In genomic region chr10:95729890-95730289, GRCm38 (mm10) we compare ENCODE assay signal across 9 mouse cellular contexts. TPM values are rescaled to one million over a fixed set of nuclear protein-coding genes. Genes with fewer than 3 reads are reported as not detected.
DNase-seq lines count a peak whose midpoint lies in the region; ATAC-seq lines count a peak whose summit lies in the region.
"Had no signal": no experiment of that assay in that cellular context is flagged by ENCODE, and none has a peak within 500 bp of the region (broad histone marks: within the 10 kb centered on the region; RNA-seq: fewer than 3 reads in every experiment).

No protein-coding gene starts in this region.

- WGBS in neural tube, embryonic 11.5 days: 15% methylated on average over 9 of the region's 9 CpGs
- 40% methylated on average over 9 of the region's 9 CpGs for WGBS in hindbrain, embryonic 11.5 days
- 17% methylated on average over 9 of the region's 9 CpGs for WGBS in stomach, embryonic 16.5 days

- H3K4me3 ChIP-seq in neural tube, embryonic 11.5 days (ENCODE audit: low read depth, low read length): no peak overlapping the region
- no peak overlapping the region for H3K4me3 ChIP-seq in hindbrain, embryonic 11.5 days (ENCODE audit: low read depth, low read length)
- no peak overlapping the region for H3K4me3 ChIP-seq in stomach, embryonic 16.5 days (replicated peaks; ENCODE audit: low read length)

- no peak overlapping the region for H3K9ac ChIP-seq in neural tube, embryonic 11.5 days (ENCODE audit: low read length)
- no peak overlapping the region for H3K9ac ChIP-seq in hindbrain, embryonic 11.5 days (ENCODE audit: low read depth, low read length)
- H3K9ac ChIP-seq in stomach, embryonic 16.5 days (ENCODE audit: low read length): no peak overlapping the region

- no peak overlapping the region for H3K4me2 ChIP-seq in neural tube, embryonic 11.5 days (ENCODE audit: low read depth)
- no peak overlapping the region for H3K4me2 ChIP-seq in hindbrain, embryonic 11.5 days (replicated peaks; ENCODE audit: low read depth, low read length)
- no peak overlapping the region for H3K4me2 ChIP-seq in stomach, embryonic 16.5 days (ENCODE audit: low read depth, low read length)

- 0 out of 2 replicates have a peak overlapping the region, but pooled peaks have one; percentile 39 for H3K27ac ChIP-seq in neural tube, embryonic 11.5 days (ENCODE audit: low read depth, low read length)
- H3K27ac ChIP-seq in hindbrain, embryonic 11.5 days (ENCODE audit: low read depth, low read length): no peak overlapping the region
- no peak overlapping the region for H3K27ac ChIP-seq in stomach, embryonic 16.5 days (ENCODE audit: low read length)

- peak; percentile 39 for DNase-seq in neural tube, embryonic 11.5 days (ENCODE audit: low spot score)
- DNase-seq in neural tube, embryonic 10.5 days (ENCODE audit: extremely low spot score, low spot score): no peak
- DNase-seq in hindbrain, embryonic 11.5 days (ENCODE audit: low spot score): peak; percentile 42
- peak; percentile 33 to 56 for DNase-seq in kidney, postnatal 4 days
- DNase-seq in adrenal gland, postnatal 25 days: no peak
- DNase-seq in cerebellum, postnatal 4 days (ENCODE audit: low spot score in 2 of 2): no peak
- DNase-seq in cerebellum, postnatal 36 days: no peak
- DNase-seq: thymus, adult 18-20 months had no signal

- H3K36me3 ChIP-seq in neural tube, embryonic 11.5 days (ENCODE audit: control insufficient read depth, insufficient read depth, low read length): no peaks in the 10 kb centered on the region
- H3K36me3 ChIP-seq in hindbrain, embryonic 11.5 days (ENCODE audit: control insufficient read depth, insufficient read depth, low read length): no peaks in the 10 kb centered on the region
- no peaks in the 10 kb centered on the region for H3K36me3 ChIP-seq in stomach, embryonic 16.5 days (ENCODE audit: control insufficient read depth, insufficient read depth, low read length)

- peaks cover 7% of the 10 kb centered on the region for H3K4me1 ChIP-seq in neural tube, embryonic 11.5 days (ENCODE audit: control insufficient read depth, insufficient read depth, low read length)
- H3K4me1 ChIP-seq in hindbrain, embryonic 11.5 days (replicated peaks; ENCODE audit: control insufficient read depth, insufficient read depth, low read length): no peaks in the 10 kb centered on the region
- peaks cover 8% of the 10 kb centered on the region; the same call in 1 of the 2 replicates for H3K4me1 ChIP-seq in stomach, embryonic 16.5 days (ENCODE audit: control insufficient read depth, insufficient read depth, low read length)

- no peaks in the 10 kb centered on the region for H3K27me3 ChIP-seq in neural tube, embryonic 11.5 days (ENCODE audit: control insufficient read depth, insufficient read depth, low read length)
- no peaks in the 10 kb centered on the region for H3K27me3 ChIP-seq in hindbrain, embryonic 11.5 days (ENCODE audit: control insufficient read depth, insufficient read depth, low read length)
- H3K27me3 ChIP-seq in stomach, embryonic 16.5 days (ENCODE audit: control insufficient read depth, insufficient read depth, low read length): no peaks in the 10 kb centered on the region

- peak; percentile 73 for ATAC-seq in neural tube, embryonic 11.5 days (ENCODE audit: insufficient read depth, low FRiP score, low TSS enrichment)
- peak; percentile 45; the same call in 1 of the 2 replicates for ATAC-seq in hindbrain, embryonic 11.5 days (ENCODE audit: low FRiP score)
- ATAC-seq in stomach, embryonic 16.5 days (ENCODE audit: insufficient read depth, low FRiP score): peak; percentile 75

- H3K9me3 ChIP-seq in neural tube, embryonic 11.5 days (ENCODE audit: control insufficient read depth, low read length): no peaks in the 10 kb centered on the region
- no peaks in the 10 kb centered on the region for H3K9me3 ChIP-seq in hindbrain, embryonic 11.5 days (ENCODE audit: control insufficient read depth, low read length)
- no peaks in the 10 kb centered on the region for H3K9me3 ChIP-seq in stomach, embryonic 16.5 days (replicated peaks; ENCODE audit: control insufficient read depth, low read length)

RNA-seq across cellular contexts. Expression of gene Anapc15-ps, which starts 56.6 kb away (rescaled TPM):
- polyA plus RNA-seq in neural tube, embryonic 11.5 days (2014; fragmentation: Nextera tagmentation; extraction: Ambion mirVana): not detected in 2 replicates
- polyA plus RNA-seq in hindbrain, embryonic 11.5 days (2014; fragmentation: Nextera tagmentation; extraction: Ambion mirVana): not detected in 2 replicates
- 0.70 TPM in 1 of 2 replicates, not detected in the other for polyA plus RNA-seq in stomach, embryonic 16.5 days (2015; fragmentation: Nextera tagmentation; extraction: Ambion mirVana)
- total RNA-seq in adrenal gland, postnatal 25 days (2021): not detected in 2 replicates

Comparison
In these comparisons a context has a peak if more than half of its experiments do, and no peak if none do; other contexts are left out.
1. DNase-seq: peak in neural tube, embryonic 11.5 days (single experiment), hindbrain, embryonic 11.5 days (single experiment) and kidney, postnatal 4 days (2 of 2); none in neural tube, embryonic 10.5 days (single experiment), adrenal gland, postnatal 25 days (single experiment), cerebellum, postnatal 4 days (0 of 2) and cerebellum, postnatal 36 days (0 of 2).
2. Peak in every context shown above with its lines, with median percentiles within 50 percentile points of each other: ATAC-seq.